Mouse (Mus musculus): Measurements from ENCODE around the gene Fgf7. TPM values are rescaled to one million over a fixed set of nuclear protein-coding genes. Genes with fewer than 3 reads are reported as not detected.
A peak's percentile ranks its signal among the peaks of the same experiment; 100 is the strongest.

The Fgf7 gene
- total RNA-seq (2021) = 0.19 and 0.78 TPM in 2 replicates
- long read RNA-seq, experiment 1 = 0 reads
- long read RNA-seq, experiment 2 = 0 reads

- DNase-seq = peak; percentile 10
Measured at GRCm38 (mm10) chr2:126034379-126035005, at the start of gene Fgf7. Gene Fgf7, plus strand, starts transcription at chr2:126034658.

- no peak for DNase-seq
Measured at GRCm38 (mm10) chr2:126002291-126002690, 32.2 kb upstream of the Fgf7 start.

DNA sequence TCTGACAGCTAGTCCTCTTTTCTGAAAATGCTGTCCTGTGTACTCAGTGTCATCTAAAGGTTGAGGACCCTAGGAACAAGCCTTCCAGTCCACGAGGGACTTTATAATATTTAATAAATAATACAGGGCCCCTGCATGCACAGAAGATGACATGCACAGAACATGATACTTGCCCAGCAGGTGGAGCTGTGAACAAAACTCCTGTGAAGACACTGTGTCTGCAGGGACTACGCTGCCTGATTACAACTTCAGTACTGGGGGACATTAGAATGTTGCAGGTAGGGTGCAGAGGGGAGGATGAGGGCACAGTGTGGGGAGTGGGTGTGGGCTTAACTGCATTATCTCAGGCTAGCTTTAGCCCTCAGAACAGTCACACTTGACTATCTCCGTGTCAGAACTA lies 28.4 kb upstream of the Fgf7 start:
- DNase-seq = peak; percentile 66

DNA sequence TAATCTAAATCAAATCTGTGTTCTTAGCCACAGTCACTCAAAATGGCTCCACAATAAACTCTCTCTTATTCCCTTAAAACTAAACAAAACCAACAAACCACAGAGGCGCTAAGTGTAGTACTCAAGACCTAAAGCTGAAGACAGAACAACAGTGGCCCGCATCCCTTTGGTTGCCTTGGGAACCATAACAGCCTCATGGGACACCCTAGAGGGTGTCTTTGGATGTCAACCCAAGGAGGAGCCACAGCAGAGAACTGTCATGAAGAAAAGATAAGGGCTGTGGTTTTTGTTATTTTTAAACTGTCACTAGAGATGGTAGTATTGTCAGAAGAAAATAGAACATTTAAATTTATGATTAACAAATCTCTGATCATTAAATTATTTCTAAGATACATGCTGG lies 27.7 kb upstream of the Fgf7 start:
- no peak for DNase-seq

DNA sequence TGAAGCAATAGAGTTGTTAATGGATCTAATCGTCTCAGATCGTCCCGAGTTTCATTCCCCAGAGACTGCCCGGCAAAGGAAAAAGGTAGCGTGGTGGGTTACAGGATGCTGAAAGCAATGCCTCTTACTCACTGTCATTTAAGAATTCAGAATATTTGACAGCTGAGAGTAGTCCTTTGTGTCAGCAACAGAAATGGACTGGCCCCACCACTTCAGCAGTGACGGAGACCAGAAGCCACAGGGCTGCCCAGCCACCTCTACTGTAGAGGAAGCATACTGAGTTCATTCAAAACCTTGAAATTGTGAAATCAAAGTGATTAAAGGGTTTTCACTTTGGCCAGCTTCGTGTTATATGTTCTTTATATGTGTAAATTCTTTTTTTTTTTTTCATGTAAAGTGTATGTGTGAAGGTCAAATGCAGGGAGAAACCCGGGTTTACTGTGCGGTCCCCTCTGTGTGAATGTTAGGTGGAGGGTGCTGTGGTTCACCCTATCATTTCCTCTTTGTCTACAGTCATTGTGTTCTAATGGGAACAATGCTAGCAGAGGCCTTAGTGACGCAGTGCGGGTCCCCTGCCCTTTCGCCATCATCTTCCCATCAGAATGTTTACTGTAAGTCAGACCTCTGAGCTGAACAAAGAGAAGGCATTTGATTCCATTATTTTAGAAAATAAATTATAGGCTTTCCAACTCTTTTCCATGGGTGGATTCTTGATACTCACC lies 19.3 kb upstream of the Fgf7 start:
- DNase-seq = no peak

DNA sequence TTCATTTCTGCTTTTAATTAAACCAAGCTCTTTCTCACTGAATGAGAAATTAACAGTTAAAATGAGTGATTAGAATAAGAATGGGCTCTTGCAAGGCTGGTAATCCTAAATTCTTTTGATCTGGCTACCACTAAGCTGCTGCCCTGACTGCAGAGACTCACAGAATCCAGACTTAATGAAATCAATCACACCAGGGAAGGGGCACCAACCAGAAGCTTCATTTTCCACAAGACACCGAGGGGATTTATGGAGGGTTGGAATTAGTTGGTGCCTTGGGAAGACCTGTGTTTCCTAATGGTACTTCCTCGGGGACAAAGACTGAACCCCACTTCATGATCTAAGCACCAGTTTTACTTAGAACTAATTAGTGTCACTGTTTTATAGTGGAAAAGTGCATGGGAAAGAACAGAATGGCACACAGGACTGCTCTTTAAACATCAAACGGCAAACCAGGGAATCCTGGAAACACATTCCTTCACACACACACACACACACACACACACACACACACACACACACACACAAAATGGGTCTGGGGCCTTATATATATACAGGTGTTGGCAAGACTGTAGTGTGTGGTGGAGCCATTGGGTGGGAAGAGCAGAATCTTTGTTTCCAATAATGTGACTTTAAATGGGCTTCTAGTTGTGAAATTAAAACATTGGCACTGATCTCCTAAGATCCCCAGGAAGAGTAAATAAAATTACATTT lies 18.5 kb upstream of the Fgf7 start:
- DNase-seq = no peak

- DNase-seq = no peak
Measured at GRCm38 (mm10) chr2:126031186-126031900, 3.1 kb upstream of the Fgf7 start.

DNA sequence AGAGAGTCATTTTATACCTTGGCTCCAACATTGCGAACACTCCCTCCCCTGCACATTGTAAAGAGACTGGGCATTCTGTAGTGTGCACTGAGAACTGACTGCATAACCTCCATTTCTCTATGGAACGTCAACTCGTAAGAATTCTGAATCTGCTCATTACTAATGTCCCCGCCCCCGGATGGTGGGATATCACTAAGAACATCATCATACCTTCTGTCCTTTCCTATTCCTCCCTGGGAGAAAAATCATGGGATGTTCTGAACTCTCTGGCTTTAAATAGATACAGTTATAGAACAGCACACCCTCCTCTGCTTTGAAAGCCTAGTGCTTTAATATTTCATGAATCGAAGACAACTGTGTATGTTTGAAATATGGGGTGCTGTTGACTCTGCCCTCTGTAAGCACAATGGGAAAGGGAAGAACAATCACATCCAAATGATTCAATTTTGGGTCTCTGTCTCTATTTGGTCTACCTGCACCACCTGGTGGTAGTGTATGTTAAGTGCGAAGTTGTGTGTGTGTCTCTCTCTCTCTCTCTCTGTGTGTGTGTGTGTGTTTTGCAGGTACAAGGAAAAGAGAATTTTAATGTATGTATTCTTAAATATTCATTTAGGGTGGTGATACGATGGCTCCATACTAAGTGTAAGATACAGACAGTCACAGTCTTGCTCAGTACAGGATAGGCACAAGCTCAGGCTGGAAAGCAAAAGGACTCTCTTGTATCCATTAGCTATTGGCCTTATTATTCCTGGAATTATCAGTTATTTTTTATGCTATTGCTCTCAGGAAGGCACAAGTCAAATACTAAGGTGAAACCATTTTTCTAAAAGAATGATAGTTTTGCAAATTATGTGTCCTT lies 1.1 kb upstream of the Fgf7 start:
- peak; percentile 51 for DNase-seq

DNA sequence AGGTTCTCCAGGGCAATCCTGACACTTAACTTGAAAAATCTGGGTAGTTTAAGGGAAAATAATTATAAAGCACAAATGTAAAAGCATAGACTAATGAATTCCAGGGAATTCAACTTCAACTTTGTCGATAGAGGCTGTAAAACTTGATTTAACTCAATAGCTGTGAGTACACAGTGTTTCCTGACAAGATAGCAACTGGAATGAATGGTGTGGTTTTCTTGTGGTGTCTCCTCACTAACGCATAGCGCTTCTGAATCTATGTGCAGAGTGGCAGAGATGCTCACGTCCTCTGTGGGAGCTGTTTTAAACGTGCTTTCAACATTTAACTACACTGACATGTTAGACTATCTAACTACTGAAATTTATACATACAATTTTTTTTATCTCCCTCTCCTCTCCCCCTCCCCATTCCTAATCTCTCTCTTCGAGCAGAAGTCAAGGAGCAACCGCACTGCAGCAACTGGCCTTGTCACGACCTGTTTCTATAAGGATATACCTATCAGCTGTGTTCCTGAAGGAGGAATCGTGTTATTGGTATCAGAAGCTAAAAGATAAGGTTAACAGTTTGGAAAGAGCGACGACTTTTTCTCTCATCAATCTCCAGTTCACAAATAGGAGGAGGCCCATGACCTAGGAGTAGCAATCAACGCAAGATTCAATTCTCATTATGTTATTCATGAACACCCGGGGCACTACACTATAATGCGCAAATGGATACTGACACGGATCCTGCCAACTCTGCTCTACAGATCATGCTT lies 734 bp downstream of the Fgf7 start:
- no peak for DNase-seq

DNA sequence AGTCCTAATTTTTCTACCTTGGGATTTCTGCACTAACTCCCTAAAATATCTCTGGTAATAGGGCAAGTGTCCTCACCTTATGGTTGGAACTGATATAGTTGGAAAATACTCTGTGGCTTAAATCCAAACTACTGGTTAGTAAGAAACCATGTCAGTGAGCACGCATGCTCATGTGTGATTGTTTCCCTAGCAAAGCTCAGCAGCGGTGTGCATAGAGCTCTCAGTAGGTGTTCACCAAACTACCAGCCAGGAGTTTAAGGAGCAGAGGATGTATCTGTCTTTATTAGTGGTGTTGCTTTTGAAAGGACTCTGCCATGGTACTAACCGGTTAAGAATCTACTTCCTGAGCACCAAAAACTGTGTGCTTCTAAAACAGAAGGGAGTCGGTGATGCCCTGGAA lies 1.7 kb downstream of the Fgf7 start:
- DNase-seq = no peak

- DNase-seq = no peak
Measured at GRCm38 (mm10) chr2:126038221-126039000, 4.0 kb downstream of the Fgf7 start.

GRCm38 (mm10) chr2:126039414-126039891 lies 5.0 kb downstream of the Fgf7 start:
- no peak for DNase-seq

DNA sequence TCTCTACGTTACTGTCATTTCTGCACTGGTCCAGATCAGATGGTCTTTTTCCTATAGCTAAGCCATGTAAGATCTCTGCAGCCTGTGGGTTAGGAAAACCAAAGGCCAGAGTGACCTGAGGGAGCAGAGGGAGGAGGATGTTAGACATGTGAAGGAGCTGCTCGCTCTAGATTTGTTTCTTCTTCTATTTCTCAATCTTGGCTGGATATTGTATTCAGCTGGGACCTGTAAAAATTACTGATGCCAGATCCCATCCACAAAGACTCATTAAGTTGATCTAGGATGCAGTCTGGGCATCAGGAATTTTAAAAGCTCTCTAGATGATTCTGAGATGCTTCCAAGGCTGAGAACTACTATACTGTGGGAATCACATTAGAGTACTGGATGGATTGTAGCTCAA lies 6.2 kb downstream of the Fgf7 start:
- DNase-seq = no peak

DNA sequence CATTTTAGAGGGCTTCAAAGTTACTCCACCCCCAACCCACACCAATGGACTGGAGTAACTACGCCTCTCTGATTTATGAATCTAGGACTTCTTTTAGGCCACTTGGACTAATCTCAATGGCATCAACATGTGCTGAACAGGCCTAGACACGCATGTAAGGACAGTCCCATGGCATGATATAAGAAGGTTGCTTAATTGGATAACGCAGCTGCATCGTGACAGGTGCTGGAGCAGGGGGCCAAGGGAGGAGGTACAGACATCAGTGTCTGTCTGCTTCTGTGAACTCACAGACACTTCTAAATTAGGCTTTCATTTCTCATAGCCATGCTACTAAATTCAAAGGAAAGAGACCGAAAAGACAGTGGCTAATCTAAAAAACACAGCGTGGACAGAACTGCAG lies 6.8 kb downstream of the Fgf7 start:
- no peak for DNase-seq

- DNase-seq = no peak
Measured at GRCm38 (mm10) chr2:126042674-126043073, 8.2 kb downstream of the Fgf7 start.

- DNase-seq = no peak
Measured at GRCm38 (mm10) chr2:126045621-126046020, 11.2 kb downstream of the Fgf7 start.

- no peak for DNase-seq
Measured at GRCm38 (mm10) chr2:126052749-126053557, 18.5 kb downstream of the Fgf7 start.

DNA sequence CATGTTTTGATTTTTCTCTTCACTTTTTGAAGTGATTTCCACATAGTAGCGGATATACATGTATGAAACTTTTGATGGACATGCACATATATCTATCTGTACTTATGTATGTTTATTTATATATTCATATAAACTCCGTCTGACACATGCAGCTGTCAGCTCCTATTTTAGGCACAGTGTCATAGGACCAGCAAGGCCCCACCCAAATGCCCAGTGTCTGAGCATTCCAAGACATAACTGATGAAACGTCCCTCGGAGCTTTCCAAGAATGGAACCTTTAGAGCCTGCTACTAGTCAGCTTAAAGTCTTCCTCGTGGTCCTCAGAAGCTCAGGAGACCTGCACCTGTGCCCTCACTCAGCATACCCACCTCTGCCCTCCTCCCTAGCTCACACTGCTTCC lies 19.2 kb downstream of the Fgf7 start:
- DNase-seq = no peak

- no peak for DNase-seq
Measured at GRCm38 (mm10) chr2:126060595-126060994, 26.1 kb downstream of the Fgf7 start.
